Comparison of ENCODE assay signal across 8 mouse cellular contexts in the genomic region with DNA sequence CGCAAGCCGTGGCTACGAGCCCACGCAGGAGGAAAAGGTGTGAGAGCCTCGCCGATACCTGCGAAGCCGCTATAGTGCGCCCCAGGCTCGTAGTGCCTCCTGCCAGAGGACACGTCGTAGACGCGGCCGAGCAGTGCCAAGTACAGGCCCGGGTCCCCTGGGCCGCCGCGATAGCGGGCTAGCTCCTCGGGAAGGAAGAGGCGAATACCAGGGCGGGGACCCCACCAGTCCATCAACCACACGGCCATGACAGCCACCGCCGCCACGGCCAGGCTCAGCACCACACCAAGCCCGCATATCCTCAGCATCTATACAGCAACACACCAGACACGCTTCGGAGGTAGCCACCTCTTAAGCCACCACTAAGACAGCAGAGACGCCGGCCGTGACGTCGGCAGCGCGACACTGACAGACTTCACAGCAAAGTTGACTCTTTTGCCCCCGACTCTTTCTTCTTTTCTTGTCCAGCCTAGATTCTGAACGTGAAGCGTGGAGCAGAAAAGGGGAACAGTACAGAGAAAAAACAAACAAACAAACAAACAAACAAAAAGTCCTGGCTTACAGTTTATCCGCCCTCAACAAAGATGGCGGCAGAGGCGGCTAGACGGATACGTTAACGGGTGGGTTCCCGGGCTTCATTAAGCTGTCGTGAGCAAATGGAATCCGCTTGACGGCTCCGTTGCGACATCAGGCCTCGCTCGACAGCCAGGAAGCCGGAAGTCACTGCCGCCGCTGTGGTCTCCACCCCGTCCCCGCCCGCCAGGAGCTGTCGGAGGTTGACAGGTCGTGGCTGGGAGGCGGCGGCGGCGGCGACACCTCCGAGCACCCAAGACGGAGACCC. TPM values are rescaled to one million over a fixed set of nuclear protein-coding genes. Genes with fewer than 3 reads are reported as not detected.
DNase-seq lines count a peak whose midpoint lies in the region; ATAC-seq lines count a peak whose summit lies in the region.

A gene (minus strand): TSS at position 688 of the 841 bp plus-strand sequence.
A gene (plus strand): TSS at position 772 of the 841 bp plus-strand sequence.

- no peaks in the 10 kb centered on the region for H3K9me3 ChIP-seq in hindbrain, embryonic 12.5 days (replicated peaks)

- H3K4me2 ChIP-seq in hindbrain, embryonic 12.5 days (replicated peaks): peak within 1 kb of the TSS; percentile 88

- H3K9ac ChIP-seq in hindbrain, embryonic 12.5 days: peak within 1 kb of the TSS; percentile 93

- H3K27me3 ChIP-seq in hindbrain, embryonic 12.5 days: no peaks in the 10 kb centered on the region

- H3K36me3 ChIP-seq in hindbrain, embryonic 12.5 days: no peaks in the 10 kb centered on the region

- peak within 1 kb of the TSS; percentile 82 for H3K27ac ChIP-seq in hindbrain, embryonic 12.5 days

- peak; percentile 97 for DNase-seq in NIH3T3 (ENCODE audit: low read depth)
- peak; percentile 94 to 96 for DNase-seq in cerebellum, postnatal 10 days
- peak; percentile 92 to 93 for DNase-seq in frontal cortex, postnatal 10 days (ENCODE audit: low spot score in 2 of 2)
- DNase-seq in layer of hippocampus, postnatal 14 days (ENCODE audit: low spot score in 2 of 2): peak; percentile 93 to 97
- peak; percentile 94 for DNase-seq in lung, postnatal 14 days
- DNase-seq in retina, adult 2 months (ENCODE audit: low read depth, low spot score): peak; percentile 94
- peak; percentile 91 to 95 for DNase-seq in thymus, postnatal 36 days

- WGBS in hindbrain, embryonic 12.5 days: under 1% methylated on average over 69 of the region's 69 CpGs

- peaks cover 12% of the 10 kb centered on the region for H3K4me1 ChIP-seq in hindbrain, embryonic 12.5 days

- ATAC-seq in hindbrain, embryonic 12.5 days (ENCODE audit: low FRiP score): peak; percentile 93

- peak within 1 kb of the TSS; percentile 99 for H3K4me3 ChIP-seq in hindbrain, embryonic 12.5 days

RNA-seq across cellular contexts. Expression of the first gene that starts in this region (rescaled TPM):
- polyA plus RNA-seq in hindbrain, embryonic 12.5 days (2016; fragmentation: Nextera tagmentation; extraction: Ambion mirVana): 5.7 and 6.3 TPM in 2 replicates
- 10 to 100 TPM; 14.0 to 17.2 TPM for total RNA-seq in layer of hippocampus, postnatal 14 days (2021)

RNA-seq across cellular contexts. Expression of the second gene that starts in this region (rescaled TPM):
- polyA plus RNA-seq in hindbrain, embryonic 12.5 days (2016; fragmentation: Nextera tagmentation; extraction: Ambion mirVana): 13.5 and 14.3 TPM in 2 replicates
- total RNA-seq in layer of hippocampus, postnatal 14 days (2021): 10 to 100 TPM; 45.5 to 51.1 TPM

Comparison
In these comparisons a context has a peak if more than half of its experiments do, and no peak if none do; other contexts are left out.
1. Peak in every context shown above with its lines: DNase-seq, ATAC-seq, H3K4me3 ChIP-seq and H3K27ac ChIP-seq.